Mouse (Mus musculus) limb, embryonic 13.5 days (tissue): ENCODE data around the gene Dars2. TPM values are rescaled to one million over a fixed set of nuclear protein-coding genes. Genes with fewer than 3 reads are reported as not detected.
"Not testable (repeated sequence)": the region's sequence is repeated elsewhere in the genome, so short reads cannot be mapped to it uniquely, and the experiment has no call there.

Experiments used
- ATAC-seq: fragments of 200-750 bp; cut with Nextera tagmentation; 2 replicates; pipeline ENCODE4 v1.8.0; 2017; ENCODE audit warnings: low read depth, moderate number of reproducible peaks, moderate TSS enrichment; ENCODE audit not compliant: low FRiP score
- H3K27ac ChIP-seq: fragments of 300-500 bp; sonication (generic); 2 replicates; pipeline ENCODE4 v1.5.1; 2015; ENCODE audit warnings: inconsistent platforms, mild to moderate bottlenecking, moderate library complexity
- H3K27me3 ChIP-seq: fragments of 300-500 bp; sonication (generic); 2 replicates; pipeline ENCODE4 v1.6.1; 2015; ENCODE audit warnings: mild to moderate bottlenecking, inconsistent platforms
- H3K36me3 ChIP-seq: fragments of 300-500 bp; sonication (generic); 2 replicates; pipeline ENCODE4 v1.6.1; 2015; ENCODE audit warnings: inconsistent platforms, mild to moderate bottlenecking, moderate library complexity
- H3K4me1 ChIP-seq: fragments of 300-500 bp; sonication (generic); 2 replicates; pipeline ENCODE4 v1.6.1; 2015; ENCODE audit warnings: inconsistent platforms
- H3K4me2 ChIP-seq: fragments of 300-500 bp; sonication (generic); replicated peaks from 2 replicates; pipeline ENCODE4 v1.6.1; 2015; ENCODE audit warnings: inconsistent platforms, mild to moderate bottlenecking, moderate library complexity
- H3K4me3 ChIP-seq: fragments of 300-500 bp; sonication (generic); 2 replicates; pipeline ENCODE4 v1.5.1; 2015; ENCODE audit warnings: moderate library complexity, mild to moderate bottlenecking, inconsistent platforms
- H3K9ac ChIP-seq: fragments of 300-500 bp; sonication (generic); 2 replicates; pipeline ENCODE4 v1.6.1; 2015; ENCODE audit warnings: mild to moderate bottlenecking, inconsistent platforms
- H3K9me3 ChIP-seq: fragments of 300-500 bp; sonication (generic); 2 replicates; pipeline ENCODE4 v1.6.1; 2016; ENCODE audit warnings: inconsistent platforms
- WGBS: fragments of 180-500 bp; shearing (Covaris S2); methylation state at CpG from one replicate; pipeline ENCODE4 v1.1.7; 2015; 5-methylcytosine and 5-hydroxymethylcytosine counted together
- polyA plus RNA-seq: library from polyadenylated mRNA; unstranded; fragments of >200 nt; fragmentation: Nextera tagmentation; extraction: Ambion mirVana; gene quantifications from 2 replicates; pipeline ENCODE4 v1.2.1, GENCODE M21; 2015

Dars2 gene
- polyA plus RNA-seq, 1 experiment from 2014 or later, result 26.9 TPM

DNA sequence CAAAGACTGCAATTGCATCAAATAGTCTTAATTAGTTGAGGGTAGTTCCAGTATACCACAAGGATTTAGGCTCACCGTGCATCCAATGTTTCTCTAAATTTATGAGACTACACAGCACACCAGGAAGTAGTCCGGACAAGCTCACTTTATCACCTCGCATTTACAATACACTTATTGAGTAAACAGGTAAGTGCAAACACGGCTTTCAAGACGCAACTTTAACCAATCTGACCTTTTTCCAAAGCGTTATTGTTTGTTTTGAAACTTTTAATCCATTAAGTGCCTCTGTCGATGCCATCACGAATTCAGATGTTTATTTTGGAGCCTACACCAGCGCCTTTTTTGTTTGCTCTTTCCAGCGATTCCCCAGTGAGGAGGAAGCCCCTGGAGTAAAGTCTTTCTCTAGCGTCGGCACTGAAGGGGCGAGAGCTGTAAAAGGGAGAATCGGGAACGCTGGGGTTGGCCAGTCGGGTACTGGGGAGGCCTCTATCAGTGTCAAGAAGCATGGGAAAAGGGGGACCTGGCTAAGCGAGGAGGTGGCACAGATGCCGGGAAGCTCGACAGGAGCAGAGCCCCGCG lies 36.5 kb downstream of the Dars2 start:
- H3K4me2 ChIP-seq, result peak overlapping the region; percentile 73
- no peaks in the 10 kb centered on the region for H3K9me3 ChIP-seq
- H3K4me3 ChIP-seq, result peak overlapping the region; percentile 81
- H3K36me3 ChIP-seq, result peaks cover 59% of the 10 kb centered on the region
- H3K4me1 ChIP-seq, result peaks cover 18% of the 10 kb centered on the region
- under 1% methylated on average over 21 of the region's 21 CpGs for WGBS
- peak overlapping the region; percentile 85 for H3K9ac ChIP-seq
- no peak for ATAC-seq
- no peaks in the 10 kb centered on the region for H3K27me3 ChIP-seq
- peak overlapping the region; percentile 90 for H3K27ac ChIP-seq

DNA sequence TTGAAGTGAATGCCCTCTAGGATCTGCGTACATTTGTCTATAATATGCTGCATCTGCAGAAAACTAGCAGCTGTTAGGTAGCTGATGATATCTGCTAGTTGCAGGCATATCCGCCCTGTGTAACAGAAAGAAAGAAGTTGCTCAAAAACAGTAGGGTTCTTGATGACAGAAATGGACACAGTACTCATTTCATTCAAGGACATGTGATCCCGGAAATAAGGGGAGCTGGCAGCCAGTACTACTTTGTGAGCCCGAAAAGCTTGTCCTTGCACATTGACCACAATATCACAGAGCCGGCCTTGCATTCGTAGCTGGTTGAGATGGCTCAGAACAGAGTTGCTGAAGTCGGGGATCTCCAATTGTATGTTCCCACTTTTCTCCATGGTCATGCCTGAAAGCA lies 38.1 kb downstream of the Dars2 start:
- H3K9me3 ChIP-seq, result no peaks in the 10 kb centered on the region
- no peak overlapping the region for H3K4me3 ChIP-seq
- peaks cover 10% of the 10 kb centered on the region for H3K4me1 ChIP-seq
- no peak overlapping the region; the same call in 1 of the 2 replicates for H3K9ac ChIP-seq
- no peak for ATAC-seq
- H3K36me3 ChIP-seq, result peaks cover 47% of the 10 kb centered on the region
- H3K4me2 ChIP-seq, result no peak overlapping the region
- WGBS, result 94% methylated on average over 7 of the region's 7 CpGs
- H3K27ac ChIP-seq, result no peak overlapping the region
- no peaks in the 10 kb centered on the region for H3K27me3 ChIP-seq

DNA sequence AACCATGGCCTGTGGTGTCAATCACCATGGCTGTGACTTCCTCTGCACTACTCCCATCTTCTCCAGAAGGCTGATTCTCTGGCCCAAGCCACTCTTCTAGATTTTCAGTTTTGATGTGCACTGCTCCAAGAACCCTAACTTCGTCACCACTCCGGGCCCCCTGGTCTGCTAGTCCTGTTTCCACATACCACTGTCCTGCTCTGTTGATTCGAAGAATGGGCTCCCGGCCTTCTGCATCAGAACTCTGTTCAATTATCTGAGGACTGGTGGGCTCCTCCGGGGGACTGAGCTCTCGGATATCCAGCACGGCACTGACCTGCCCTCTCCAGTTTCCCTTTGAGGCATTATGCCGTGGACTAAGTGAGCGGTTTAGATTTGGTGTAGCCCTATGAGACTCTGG lies 38.6 kb downstream of the Dars2 start:
- H3K27ac ChIP-seq, result no peak overlapping the region
- H3K9me3 ChIP-seq, result no peaks in the 10 kb centered on the region
- no peak for ATAC-seq
- H3K27me3 ChIP-seq, result no peaks in the 10 kb centered on the region
- 93% methylated on average over 9 of the region's 9 CpGs for WGBS
- peaks cover 49% of the 10 kb centered on the region for H3K36me3 ChIP-seq
- no peak overlapping the region for H3K4me2 ChIP-seq
- no peak overlapping the region for H3K4me3 ChIP-seq
- H3K4me1 ChIP-seq, result peaks cover 9% of the 10 kb centered on the region
- H3K9ac ChIP-seq, result no peak overlapping the region

DNA sequence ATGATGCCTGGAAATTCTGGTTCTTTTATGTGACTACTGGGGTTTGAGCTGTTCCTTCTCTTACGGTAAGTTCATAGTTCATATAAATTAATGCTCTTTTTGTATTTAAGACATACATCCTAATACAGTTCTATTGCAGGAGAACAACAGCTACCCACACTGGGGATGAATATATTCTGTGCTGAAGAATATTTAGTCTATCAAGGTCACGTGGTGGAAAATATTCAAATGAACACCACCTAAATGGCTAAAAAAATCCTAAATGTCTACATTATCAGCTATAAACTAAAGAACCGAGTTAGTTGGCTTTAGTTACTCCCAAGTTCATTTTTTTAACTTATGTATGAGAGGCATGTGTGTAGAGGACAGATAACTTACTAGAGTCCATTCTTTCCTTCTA lies 40.4 kb downstream of the Dars2 start:
- WGBS, result 88% methylated on average over 3 of the region's 3 CpGs

GRCm38 (mm10) chr1:161028427-161028826 lies 42.0 kb downstream of the Dars2 start:
- H3K9ac ChIP-seq, ATAC-seq, H3K4me2 ChIP-seq, H3K9me3 ChIP-seq, H3K4me3 ChIP-seq, H3K27ac ChIP-seq, H3K4me1 ChIP-seq, H3K27me3 ChIP-seq: not testable (repeated sequence)
- 62% methylated on average over 1 of the region's 1 CpGs for WGBS
- H3K36me3 ChIP-seq, result peaks cover 52% of the 10 kb centered on the region

More for the DNA sequence above, 40.4 kb downstream of the Dars2 start:
- Histone ChIP-seq H3K27me3 (no peaks in the 10 kb centered on the region), H3K9me3 (no peaks in the 10 kb centered on the region), H3K9ac (no peak overlapping the region), H3K36me3 (peaks cover 44% of the 10 kb centered on the region), H3K4me1 (peaks cover 9% of the 10 kb centered on the region), H3K4me2 (no peak overlapping the region), H3K4me3 (no peak overlapping the region), H3K27ac (no peak overlapping the region)
- no peak for ATAC-seq

GRCm38 (mm10) chr1:161027196-161027595 lies 43.3 kb downstream of the Dars2 start:
- no peak for ATAC-seq
- Histone ChIP-seq H3K4me1 (no peaks in the 10 kb centered on the region), H3K9ac (no peak overlapping the region), H3K27ac (no peak overlapping the region), H3K9me3 (no peaks in the 10 kb centered on the region), H3K4me3 (no peak overlapping the region), H3K4me2 (no peak overlapping the region), H3K36me3 (peaks cover 48% of the 10 kb centered on the region), H3K27me3 (no peaks in the 10 kb centered on the region)
- 70% methylated on average over 2 of the region's 2 CpGs for WGBS

DNA sequence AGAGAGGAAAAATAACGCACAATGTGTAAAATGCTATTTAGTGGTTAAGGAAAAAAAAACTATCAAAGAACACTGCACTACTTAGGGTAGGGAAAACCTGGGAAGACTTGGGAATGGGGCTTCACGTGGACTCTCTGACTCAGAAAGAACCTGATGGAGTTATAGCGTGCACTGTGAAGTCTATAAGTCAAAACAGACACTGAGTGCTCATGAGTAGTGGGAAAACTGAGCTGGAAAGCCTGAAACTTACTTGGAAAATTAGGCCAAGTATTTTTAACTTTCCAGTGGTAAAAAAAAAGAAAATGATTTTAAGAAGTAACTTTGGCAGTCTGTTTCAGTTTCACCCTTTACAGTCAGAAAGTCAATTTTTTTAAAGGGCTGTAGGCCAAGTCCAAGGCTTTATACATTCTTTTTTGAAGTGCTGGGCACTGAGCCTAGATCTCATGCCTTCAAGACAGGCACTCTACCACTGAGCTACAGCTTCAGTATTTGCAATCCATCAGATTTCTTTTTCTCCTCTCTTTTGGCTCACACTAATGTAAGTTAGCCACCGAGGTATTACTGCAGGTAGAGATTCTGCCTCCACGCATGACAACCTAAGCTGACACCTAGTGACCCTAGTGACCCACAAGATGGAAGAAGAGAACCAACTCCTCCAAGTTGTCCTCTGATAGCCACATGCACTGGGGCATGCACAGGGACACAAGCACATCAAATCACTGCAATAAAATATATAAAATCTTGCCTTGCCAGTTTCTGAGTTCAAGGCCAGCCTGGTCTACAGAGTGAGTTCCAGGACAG lies 44.8 kb downstream of the Dars2 start:
- no peak overlapping the region for H3K9ac ChIP-seq
- no peaks in the 10 kb centered on the region for H3K4me1 ChIP-seq
- 70% methylated on average over 5 of the region's 5 CpGs for WGBS
- peak overlapping the region; percentile 49; the same call in 1 of the 2 replicates for H3K27ac ChIP-seq
- H3K36me3 ChIP-seq, result peaks cover 41% of the 10 kb centered on the region
- H3K4me2 ChIP-seq, result no peak overlapping the region
- ATAC-seq, result peak; percentile 68; the same call in 1 of the 2 replicates
- no peaks in the 10 kb centered on the region for H3K9me3 ChIP-seq
- H3K4me3 ChIP-seq, result no peak overlapping the region
- H3K27me3 ChIP-seq, result no peaks in the 10 kb centered on the region

DNA sequence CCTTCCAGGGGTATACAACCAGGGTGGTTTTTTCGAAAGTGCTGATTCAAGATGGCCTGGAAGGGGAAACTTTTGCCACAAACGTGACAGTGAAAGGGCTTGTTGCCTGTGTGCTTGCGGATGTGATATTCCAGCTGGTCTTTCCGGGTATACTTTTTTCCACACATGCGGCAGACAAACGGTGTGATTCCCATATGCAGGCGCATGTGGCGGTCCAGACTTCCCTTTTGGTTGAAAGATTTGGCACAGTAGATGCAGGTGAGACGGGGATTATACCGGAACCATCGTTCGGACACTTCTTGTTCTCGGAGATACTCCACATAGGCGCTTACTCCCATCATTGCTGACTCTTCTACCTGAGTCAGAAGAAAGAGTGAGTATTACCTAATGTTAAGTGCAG lies 50.4 kb downstream of the Dars2 start:
- no peaks in the 10 kb centered on the region for H3K4me1 ChIP-seq
- no peaks in the 10 kb centered on the region for H3K27me3 ChIP-seq
- H3K36me3 ChIP-seq, result peaks cover 47% of the 10 kb centered on the region
- no peaks in the 10 kb centered on the region for H3K9me3 ChIP-seq
- ATAC-seq, result no peak
- H3K9ac ChIP-seq, result no peak overlapping the region
- H3K4me3 ChIP-seq, result no peak overlapping the region
- H3K27ac ChIP-seq, result no peak overlapping the region
- no peak overlapping the region for H3K4me2 ChIP-seq
- WGBS, result 93% methylated on average over 14 of the region's 14 CpGs

DNA sequence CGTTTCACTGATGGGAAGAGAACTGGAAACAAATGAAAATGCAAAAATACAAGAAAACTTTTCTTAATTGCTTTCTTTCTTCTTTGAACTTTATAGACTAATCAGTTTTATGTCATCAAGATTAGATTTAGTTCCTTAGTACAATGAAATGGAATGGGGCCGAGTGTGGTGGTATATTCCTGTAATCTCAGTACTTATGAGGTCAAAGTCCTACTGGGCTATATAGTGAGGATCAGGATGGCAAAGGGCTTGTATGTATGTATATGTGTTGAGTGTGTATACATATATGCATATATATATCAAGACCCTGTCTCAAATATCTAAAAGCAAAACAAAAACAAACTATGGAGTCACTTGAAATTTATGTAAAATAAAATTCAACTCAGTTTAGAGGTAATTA lies 54.1 kb downstream of the Dars2 start:
- Histone ChIP-seq H3K9me3 (no peaks in the 10 kb centered on the region), H3K4me1 (no peaks in the 10 kb centered on the region), H3K9ac (no peak overlapping the region), H3K4me3 (no peak overlapping the region), H3K36me3 (peaks cover 53% of the 10 kb centered on the region), H3K27me3 (no peaks in the 10 kb centered on the region), H3K4me2 (no peak overlapping the region), H3K27ac (no peak overlapping the region)
- ATAC-seq, result no peak
- WGBS, result 89% methylated on average over 2 of the region's 2 CpGs

GRCm38 (mm10) chr1:161010436-161010835 lies 60.0 kb downstream of the Dars2 start:
- WGBS, result 53% methylated on average over 4 of the region's 4 CpGs
- no peak overlapping the region for H3K27ac ChIP-seq
- ATAC-seq, result no peak

GRCm38 (mm10) chr1:161008038-161008437 lies 62.4 kb downstream of the Dars2 start:
- no peak for ATAC-seq
- Histone ChIP-seq H3K4me2 (no peak overlapping the region), H3K4me1 (peaks cover 6% of the 10 kb centered on the region; the same call in 1 of the 2 replicates), H3K9ac (no peak overlapping the region), H3K4me3 (no peak overlapping the region), H3K27me3 (no peaks in the 10 kb centered on the region), H3K36me3 (peaks cover 33% of the 10 kb centered on the region), H3K27ac (no peak overlapping the region), H3K9me3 (no peaks in the 10 kb centered on the region)
- WGBS, result 92% methylated on average over 2 of the region's 2 CpGs

More at GRCm38 (mm10) chr1:161010436-161010835, 60.0 kb downstream of the Dars2 start:
- Histone ChIP-seq H3K4me3 (no peak overlapping the region), H3K9ac (no peak overlapping the region), H3K4me2 (no peak overlapping the region), H3K27me3 (no peaks in the 10 kb centered on the region), H3K36me3 (peaks cover 29% of the 10 kb centered on the region), H3K9me3 (no peaks in the 10 kb centered on the region), H3K4me1 (peaks cover 3% of the 10 kb centered on the region; the same call in 1 of the 2 replicates)

GRCm38 (mm10) chr1:161006471-161006870 lies 64.0 kb downstream of the Dars2 start:
- no peak overlapping the region for H3K9ac ChIP-seq
- H3K36me3 ChIP-seq, result peaks cover 29% of the 10 kb centered on the region
- WGBS, result 82% methylated on average over 5 of the region's 5 CpGs
- H3K27me3 ChIP-seq, result no peaks in the 10 kb centered on the region
- no peak overlapping the region for H3K4me3 ChIP-seq
- H3K4me1 ChIP-seq, result peaks cover 6% of the 10 kb centered on the region; the same call in 1 of the 2 replicates
- no peak overlapping the region for H3K4me2 ChIP-seq
- H3K9me3 ChIP-seq, result no peaks in the 10 kb centered on the region
- ATAC-seq, result no peak
- no peak overlapping the region for H3K27ac ChIP-seq
